Mouse (Mus musculus): ENCODE measurements around the gene Rgs10. TPM values are rescaled to one million over a fixed set of nuclear protein-coding genes. Genes with fewer than 3 reads are reported as not detected.

The Rgs10 gene
- polyA plus RNA-seq, 1 experiment from 2014 or later, result 88.1 TPM

DNA sequence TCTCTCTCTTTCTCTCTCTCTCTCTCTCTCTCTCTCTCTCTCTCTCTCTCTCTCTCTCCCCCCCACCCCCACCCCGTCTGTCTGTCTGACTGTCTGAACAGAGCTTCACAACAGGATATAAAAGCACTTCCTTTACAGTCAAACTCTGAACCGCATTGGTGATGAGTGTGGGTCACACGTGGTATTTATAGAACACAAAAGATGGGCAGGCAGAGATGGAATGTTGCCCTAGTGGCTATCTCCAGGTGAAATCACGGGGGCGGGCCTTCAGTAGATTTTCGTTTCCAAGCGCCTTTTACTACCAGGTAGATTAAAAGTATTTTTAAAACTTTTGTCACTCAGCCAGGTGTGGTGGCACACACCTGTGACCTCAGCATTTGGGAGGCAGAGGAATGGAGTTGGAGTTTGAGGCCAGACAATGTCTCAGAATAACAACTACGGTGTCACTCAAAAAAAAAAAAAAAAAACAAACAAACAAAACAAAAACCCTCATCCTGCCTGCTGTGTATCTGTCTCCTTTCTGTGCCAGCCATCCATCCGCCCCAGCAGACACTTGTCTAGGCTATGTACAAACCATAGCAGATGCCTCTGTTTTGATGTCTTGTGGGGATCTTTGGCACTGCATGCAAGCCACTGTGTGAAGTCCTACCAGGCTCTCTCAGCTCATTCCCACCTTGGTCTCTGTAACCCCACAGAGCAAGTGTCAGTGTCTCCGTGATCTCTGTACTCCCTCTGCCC, 34.7 kb downstream of the Rgs10 start:
- H3K9ac ChIP-seq (ENCODE audit: low read depth, low read length), result no peak overlapping the region
- H3K4me3 ChIP-seq (ENCODE audit: low read depth, low read length), result no peak overlapping the region
- H3K4me2 ChIP-seq, result no peak overlapping the region
- peaks cover 22% of the 10 kb centered on the region for H3K4me1 ChIP-seq (replicated peaks; ENCODE audit: control insufficient read depth, insufficient read depth, low read length)
- 0 out of 2 replicates have a peak, but pooled peaks cover 3% of the 10 kb centered on the region for H3K36me3 ChIP-seq (ENCODE audit: control insufficient read depth, insufficient read depth, low read length)
- DNase-seq (ENCODE audit: low spot score) (no peak), ATAC-seq (replicated peaks; ENCODE audit: low FRiP score) (no peak)
- no peaks in the 10 kb centered on the region for H3K9me3 ChIP-seq (ENCODE audit: control insufficient read depth, low read length)
- H3K27ac ChIP-seq (ENCODE audit: low read depth, low read length), result no peak overlapping the region
- no peaks in the 10 kb centered on the region for H3K27me3 ChIP-seq (replicated peaks; ENCODE audit: control insufficient read depth, insufficient read depth, low read length)
- WGBS, result 68% methylated on average over 10 of the region's 10 CpGs

DNA sequence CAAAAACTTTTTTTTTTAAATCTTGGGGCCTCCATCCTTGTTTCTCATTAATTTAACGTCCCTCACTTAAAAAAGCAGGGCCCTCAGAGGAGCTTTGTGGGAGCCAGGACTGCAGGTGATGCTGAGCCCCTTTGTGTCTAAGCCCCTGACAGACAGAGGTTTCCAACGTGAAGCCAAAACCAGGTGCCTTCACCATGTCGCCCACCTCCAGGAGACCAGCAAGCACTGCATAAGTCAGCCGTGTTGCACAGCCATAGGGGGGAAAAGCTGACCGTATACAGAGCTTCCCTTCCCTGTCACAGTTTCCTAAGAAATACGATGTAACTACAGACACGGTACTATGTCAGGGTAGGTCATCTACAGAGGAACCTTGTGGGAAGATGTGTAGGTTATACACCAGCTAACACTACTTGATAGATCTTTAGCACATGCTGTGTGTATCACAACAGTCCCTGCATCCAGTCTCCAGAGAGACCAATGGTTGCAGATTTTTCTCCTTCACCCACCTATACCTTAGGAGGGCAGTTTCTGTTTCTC, 35.3 kb downstream of the Rgs10 start:
- no peak for DNase-seq (ENCODE audit: low spot score)
- Histone ChIP-seq H3K27me3 (replicated peaks; ENCODE audit: control insufficient read depth, insufficient read depth, low read length) (no peaks in the 10 kb centered on the region), H3K9me3 (ENCODE audit: control insufficient read depth, low read length) (no peaks in the 10 kb centered on the region), H3K36me3 (ENCODE audit: control insufficient read depth, insufficient read depth, low read length) (no peaks in the 10 kb centered on the region), H3K4me3 (ENCODE audit: low read depth, low read length) (no peak overlapping the region), H3K4me1 (replicated peaks; ENCODE audit: control insufficient read depth, insufficient read depth, low read length) (peaks cover 17% of the 10 kb centered on the region), H3K27ac (ENCODE audit: low read depth, low read length) (no peak overlapping the region), H3K9ac (ENCODE audit: low read depth, low read length) (no peak overlapping the region), H3K4me2 (no peak overlapping the region)
- ATAC-seq (replicated peaks; ENCODE audit: low FRiP score), result no peak
- WGBS, result 71% methylated on average over 7 of the region's 7 CpGs

DNA sequence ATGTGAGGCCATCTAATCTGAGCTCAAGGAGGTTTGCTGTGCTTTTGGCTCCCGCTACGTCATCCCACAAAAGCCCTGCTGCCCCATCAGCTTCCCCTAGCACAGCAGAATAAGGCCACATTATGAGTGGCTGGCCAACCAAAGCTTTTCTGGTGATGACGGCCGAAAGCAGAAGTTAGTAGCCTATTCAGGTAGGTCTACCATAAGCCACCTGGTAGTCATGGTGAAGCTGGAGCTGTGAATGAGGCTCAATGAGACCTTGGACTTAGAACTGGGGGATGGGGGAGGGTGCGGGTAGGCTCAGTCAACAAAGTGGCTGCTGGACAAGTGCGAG, 36.1 kb downstream of the Rgs10 start:
- ATAC-seq (replicated peaks; ENCODE audit: low FRiP score), result no peak
- DNase-seq (ENCODE audit: low spot score), result no peak
- Histone ChIP-seq H3K9ac (ENCODE audit: low read depth, low read length) (no peak overlapping the region), H3K9me3 (ENCODE audit: control insufficient read depth, low read length) (no peaks in the 10 kb centered on the region), H3K4me3 (ENCODE audit: low read depth, low read length) (no peak overlapping the region), H3K4me1 (replicated peaks; ENCODE audit: control insufficient read depth, insufficient read depth, low read length) (peaks cover 17% of the 10 kb centered on the region), H3K27me3 (replicated peaks; ENCODE audit: control insufficient read depth, insufficient read depth, low read length) (no peaks in the 10 kb centered on the region), H3K36me3 (ENCODE audit: control insufficient read depth, insufficient read depth, low read length) (no peaks in the 10 kb centered on the region), H3K27ac (ENCODE audit: low read depth, low read length) (no peak overlapping the region), H3K4me2 (no peak overlapping the region)
- WGBS, result 84% methylated on average over 6 of the region's 6 CpGs

DNA sequence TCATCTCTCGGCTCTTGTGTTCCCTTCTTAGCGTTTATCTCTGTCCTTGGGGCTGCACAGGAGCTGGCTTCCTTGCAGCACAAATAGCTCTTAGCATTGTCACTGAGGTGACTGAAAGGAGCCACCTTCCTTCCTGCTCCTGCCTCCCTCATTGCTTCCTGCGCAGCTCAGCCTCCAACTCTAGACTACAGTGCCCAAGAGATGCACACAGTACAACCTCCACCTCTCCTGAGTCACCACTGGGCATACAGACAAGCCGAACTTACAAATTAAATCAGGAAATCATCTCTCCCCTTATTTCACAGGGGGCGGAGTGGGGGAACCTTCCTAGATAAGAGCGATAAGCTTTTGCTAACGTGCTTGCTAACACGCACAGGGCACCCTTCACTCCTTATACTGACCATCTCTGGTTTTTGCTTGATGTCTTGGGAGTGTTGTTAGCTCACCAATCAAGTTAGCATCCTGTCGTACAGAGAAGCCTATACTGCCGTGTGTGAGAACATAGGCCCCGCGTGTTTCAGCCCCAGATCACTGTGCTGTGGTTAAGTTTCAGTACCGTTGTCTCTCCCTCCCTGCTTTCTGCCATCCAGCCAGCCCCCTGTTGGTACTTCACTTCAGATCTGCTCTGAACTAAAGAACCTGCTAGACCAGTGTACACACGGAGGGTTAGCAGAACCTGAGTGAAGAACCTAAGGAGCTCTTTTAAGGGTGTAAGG, 36.6 kb downstream of the Rgs10 start:
- DNase-seq (ENCODE audit: low spot score) (no peak), ATAC-seq (replicated peaks; ENCODE audit: low FRiP score) (no peak)
- H3K4me3 ChIP-seq (ENCODE audit: low read depth, low read length), result no peak overlapping the region
- no peak overlapping the region for H3K4me2 ChIP-seq
- WGBS, result 62% methylated on average over 14 of the region's 14 CpGs
- no peaks in the 10 kb centered on the region for H3K27me3 ChIP-seq (replicated peaks; ENCODE audit: control insufficient read depth, insufficient read depth, low read length)
- H3K9ac ChIP-seq (ENCODE audit: low read depth, low read length), result no peak overlapping the region
- H3K4me1 ChIP-seq (replicated peaks; ENCODE audit: control insufficient read depth, insufficient read depth, low read length), result peaks cover 17% of the 10 kb centered on the region
- H3K27ac ChIP-seq (ENCODE audit: low read depth, low read length), result no peak overlapping the region
- no peaks in the 10 kb centered on the region for H3K36me3 ChIP-seq (ENCODE audit: control insufficient read depth, insufficient read depth, low read length)
- no peaks in the 10 kb centered on the region for H3K9me3 ChIP-seq (ENCODE audit: control insufficient read depth, low read length)

DNA sequence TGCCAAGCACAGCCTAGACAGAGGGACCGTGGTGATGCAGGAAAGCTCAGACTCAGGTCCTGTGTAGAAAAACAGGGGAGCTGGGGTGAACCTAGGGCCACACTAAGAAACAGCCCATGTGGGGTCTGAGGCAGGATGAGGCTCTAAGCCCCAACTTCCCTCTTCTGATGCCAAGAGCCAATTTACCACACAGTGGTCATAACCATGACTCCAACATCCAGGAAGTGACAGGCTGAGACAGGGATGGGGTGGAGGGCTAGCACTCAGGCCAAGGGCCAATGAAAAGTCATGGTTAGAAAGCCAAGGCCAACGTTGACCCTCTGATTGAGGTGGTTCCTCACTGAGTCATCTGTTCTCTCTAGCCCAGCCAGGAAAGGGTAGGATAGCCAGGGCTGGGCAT, 37.6 kb downstream of the Rgs10 start:
- Histone ChIP-seq H3K4me3 (ENCODE audit: low read depth, low read length) (no peak overlapping the region), H3K4me1 (replicated peaks; ENCODE audit: control insufficient read depth, insufficient read depth, low read length) (peaks cover 17% of the 10 kb centered on the region), H3K4me2 (no peak overlapping the region), H3K27ac (ENCODE audit: low read depth, low read length) (no peak overlapping the region), H3K36me3 (ENCODE audit: control insufficient read depth, insufficient read depth, low read length) (no peaks in the 10 kb centered on the region), H3K9me3 (ENCODE audit: control insufficient read depth, low read length) (no peaks in the 10 kb centered on the region), H3K9ac (ENCODE audit: low read depth, low read length) (no peak overlapping the region), H3K27me3 (replicated peaks; ENCODE audit: control insufficient read depth, insufficient read depth, low read length) (no peaks in the 10 kb centered on the region)
- WGBS, result 59% methylated on average over 2 of the region's 2 CpGs
- no peak for DNase-seq (ENCODE audit: low spot score)
- no peak for ATAC-seq (replicated peaks; ENCODE audit: low FRiP score)

DNA sequence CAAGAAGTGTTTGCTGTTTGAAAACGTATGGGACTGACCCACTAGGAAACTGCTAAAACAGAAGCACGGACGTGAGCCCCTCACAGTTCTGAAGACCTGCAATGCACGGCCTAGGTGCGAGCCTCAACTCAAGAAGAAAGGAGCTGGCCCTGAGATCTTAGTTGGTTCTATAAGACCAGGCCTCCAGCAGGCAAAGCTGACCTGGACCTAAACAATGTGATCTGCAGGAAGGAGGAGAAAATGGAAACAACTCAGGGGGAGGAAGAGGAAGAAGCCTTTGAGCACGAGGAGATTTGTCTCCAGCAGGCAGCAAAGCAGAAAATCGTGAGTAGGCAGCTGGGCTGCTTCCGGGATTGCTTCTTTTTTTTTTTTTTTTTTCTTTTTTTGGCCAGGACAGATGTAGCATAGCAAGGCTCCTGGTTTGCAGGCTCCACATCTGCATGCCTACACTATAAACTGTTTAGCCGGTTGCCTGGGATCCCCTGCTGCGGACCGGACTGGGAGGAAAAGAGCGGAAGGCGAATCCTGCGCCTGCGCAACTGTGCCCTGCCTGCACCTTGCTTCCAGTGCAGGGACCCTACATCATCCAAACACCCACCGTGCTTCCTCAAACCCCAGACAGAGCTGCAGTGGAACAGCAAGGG, 39.3 kb downstream of the Rgs10 start:
- H3K27ac ChIP-seq (ENCODE audit: low read depth, low read length), result peak overlapping the region; percentile 52
- no peak for ATAC-seq (replicated peaks; ENCODE audit: low FRiP score)
- 64% methylated on average over 16 of the region's 16 CpGs for WGBS

DNA sequence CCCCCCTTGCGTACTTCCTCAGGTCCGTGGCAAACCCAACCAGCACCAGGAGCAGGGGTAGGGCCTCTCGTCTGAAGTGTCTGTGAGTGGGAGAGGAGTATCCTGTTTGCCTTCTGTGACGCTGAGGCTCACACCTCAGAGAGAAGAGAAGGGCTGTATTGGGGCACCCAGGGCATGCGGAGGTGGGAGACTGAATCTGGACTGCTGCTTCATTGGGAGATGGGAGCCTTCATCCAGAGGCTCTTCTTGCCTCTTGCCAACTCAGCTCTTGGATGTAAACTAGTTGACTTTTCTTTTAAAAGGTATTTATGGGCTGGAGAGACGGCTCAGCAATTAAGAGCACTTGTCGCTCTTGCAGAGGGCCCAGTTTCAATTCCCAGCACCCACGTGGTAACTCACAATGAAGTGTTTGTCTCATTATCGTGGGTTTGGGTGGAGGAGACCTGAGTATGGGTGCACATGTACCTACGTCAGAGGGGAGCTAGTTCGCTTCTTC, 42.3 kb downstream of the Rgs10 start:
- DNase-seq (ENCODE audit: low spot score), result no peak
- peaks cover 5% of the 10 kb centered on the region; the same call in 1 of the 2 replicates for H3K9me3 ChIP-seq (ENCODE audit: control insufficient read depth, low read length)
- no peak overlapping the region for H3K27ac ChIP-seq (ENCODE audit: low read depth, low read length)
- no peak overlapping the region for H3K4me2 ChIP-seq
- H3K4me1 ChIP-seq (replicated peaks; ENCODE audit: control insufficient read depth, insufficient read depth, low read length), result peaks cover 10% of the 10 kb centered on the region
- no peaks in the 10 kb centered on the region for H3K27me3 ChIP-seq (replicated peaks; ENCODE audit: control insufficient read depth, insufficient read depth, low read length)
- no peak for ATAC-seq (replicated peaks; ENCODE audit: low FRiP score)
- H3K9ac ChIP-seq (ENCODE audit: low read depth, low read length), result no peak overlapping the region
- 80% methylated on average over 11 of the region's 11 CpGs for WGBS
- H3K36me3 ChIP-seq (ENCODE audit: control insufficient read depth, insufficient read depth, low read length), result peaks cover 10% of the 10 kb centered on the region
- H3K4me3 ChIP-seq (ENCODE audit: low read depth, low read length), result no peak overlapping the region

More for the DNA sequence above, 39.3 kb downstream of the Rgs10 start:
- H3K27me3 ChIP-seq (replicated peaks; ENCODE audit: control insufficient read depth, insufficient read depth, low read length), result no peaks in the 10 kb centered on the region
- peaks cover 17% of the 10 kb centered on the region for H3K4me1 ChIP-seq (replicated peaks; ENCODE audit: control insufficient read depth, insufficient read depth, low read length)
- no peaks in the 10 kb centered on the region for H3K9me3 ChIP-seq (ENCODE audit: control insufficient read depth, low read length)
- no peak overlapping the region for H3K4me3 ChIP-seq (ENCODE audit: low read depth, low read length)
- DNase-seq (ENCODE audit: low spot score), result no peak
- no peaks in the 10 kb centered on the region for H3K36me3 ChIP-seq (ENCODE audit: control insufficient read depth, insufficient read depth, low read length)
- no peak overlapping the region for H3K4me2 ChIP-seq
- H3K9ac ChIP-seq (ENCODE audit: low read depth, low read length), result 0 out of 2 replicates have a peak overlapping the region, but pooled peaks have one; percentile 14

DNA sequence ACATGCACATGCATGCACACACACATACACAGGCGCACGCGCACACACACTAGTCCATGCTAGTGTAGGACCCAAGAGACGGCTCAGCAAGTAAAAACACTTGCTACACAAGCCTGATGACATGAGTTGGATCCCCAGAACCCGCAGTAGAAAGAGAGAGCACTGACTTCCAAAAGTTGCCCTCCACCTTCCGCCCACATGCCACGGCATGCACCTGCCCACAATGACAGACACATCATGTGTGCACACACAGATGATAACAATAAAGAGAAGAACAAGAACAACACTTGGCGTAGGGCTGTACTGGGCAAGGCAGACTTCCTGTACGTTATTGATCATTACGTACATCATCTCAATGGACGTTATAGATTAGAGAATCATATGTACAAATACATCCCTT, 44.4 kb downstream of the Rgs10 start:
- Histone ChIP-seq H3K27ac (ENCODE audit: low read depth, low read length) (no peak overlapping the region), H3K36me3 (ENCODE audit: control insufficient read depth, insufficient read depth, low read length) (peaks cover 10% of the 10 kb centered on the region), H3K4me1 (replicated peaks; ENCODE audit: control insufficient read depth, insufficient read depth, low read length) (peaks cover 4% of the 10 kb centered on the region; the same call in 1 of the 2 replicates), H3K27me3 (replicated peaks; ENCODE audit: control insufficient read depth, insufficient read depth, low read length) (no peaks in the 10 kb centered on the region), H3K4me2 (no peak overlapping the region), H3K9ac (ENCODE audit: low read depth, low read length) (no peak overlapping the region), H3K4me3 (ENCODE audit: low read depth, low read length) (no peak overlapping the region), H3K9me3 (ENCODE audit: control insufficient read depth, low read length) (peaks cover 5% of the 10 kb centered on the region; the same call in 1 of the 2 replicates)
- WGBS, result 92% methylated on average over 11 of the region's 11 CpGs
- no peak for DNase-seq (ENCODE audit: low spot score)
- ATAC-seq (replicated peaks; ENCODE audit: low FRiP score), result no peak
